Mouse (Mus musculus) lung, postnatal 4 days (tissue): ENCODE measurements around the gene Nhlh2.

Source experiments
- DNase-seq, 2 experiments: peaks; one replicate each; pipeline ENCODE4 v3.0.0; 2021

The Nhlh2 gene

DNA sequence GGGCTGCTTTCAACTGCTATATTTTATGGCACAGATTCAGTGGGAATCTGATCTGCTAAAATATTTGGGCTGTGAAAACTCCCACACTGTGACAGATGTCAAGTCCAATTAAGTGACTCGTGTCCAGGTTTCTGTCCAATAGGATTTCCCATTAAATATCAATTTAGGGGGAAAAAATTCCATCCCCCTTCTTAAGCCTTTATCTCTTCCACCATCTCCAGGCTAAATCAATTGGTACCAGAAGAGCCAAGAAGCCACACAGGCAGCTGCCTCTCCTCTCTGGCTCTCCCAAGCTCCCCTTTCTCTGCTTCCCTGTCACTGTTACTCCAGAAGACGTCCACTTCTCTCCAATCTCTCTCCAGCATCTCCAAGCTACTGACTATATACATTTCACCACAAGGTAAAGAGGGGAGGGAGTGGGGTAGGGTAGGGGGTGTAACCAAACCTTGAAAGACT, at the start of gene Nhlh2:
Gene Nhlh2, plus strand, starts transcription at position 151 of the 456 bp plus-strand sequence.
- no peak for DNase-seq

GRCm38 (mm10) chr3:101961146-101961835, 48.6 kb upstream of the Nhlh2 start:
- no peak for DNase-seq

DNA sequence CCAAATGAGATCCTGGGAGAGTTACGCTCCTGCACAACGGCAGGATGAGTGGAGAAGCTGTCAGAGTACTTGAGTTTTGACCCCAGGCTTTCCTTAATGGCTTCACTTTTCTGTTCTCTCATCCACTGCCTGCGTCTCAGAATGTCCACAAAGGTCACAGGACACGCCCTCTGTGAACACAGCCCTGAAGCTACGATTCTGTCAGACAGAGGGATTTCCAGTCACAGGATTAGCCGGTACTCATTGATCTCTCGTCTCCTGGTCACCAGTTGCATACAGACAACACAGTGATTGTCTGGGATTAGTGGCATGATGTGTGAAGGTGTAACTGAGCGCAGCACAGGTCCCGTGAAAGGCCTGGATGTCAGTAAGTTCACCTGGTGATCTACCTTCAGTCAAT, 46.4 kb upstream of the Nhlh2 start:
- DNase-seq, result no peak

DNA sequence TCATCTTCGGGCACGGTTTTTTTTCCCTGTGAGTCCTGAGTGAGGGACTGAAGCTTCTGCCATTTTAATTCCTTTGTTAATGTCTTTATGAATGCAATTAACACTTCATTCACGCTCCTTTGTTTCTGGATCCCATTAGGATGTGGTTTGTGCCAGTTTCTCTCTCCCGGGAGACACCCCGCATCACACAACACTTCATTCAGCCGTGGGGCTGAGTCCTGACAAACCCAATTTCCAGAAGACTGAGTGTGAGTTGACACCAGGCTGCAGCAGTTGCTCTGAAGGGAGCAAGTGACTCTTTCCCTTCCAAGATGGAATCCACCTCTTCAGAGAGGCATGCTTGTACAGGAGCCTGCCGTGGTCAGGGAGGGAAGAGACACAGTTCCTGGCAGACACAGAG, 45.5 kb upstream of the Nhlh2 start:
- DNase-seq, result peak in 1 of 2 experiments; percentile 59

- no peak for DNase-seq
Observed at GRCm38 (mm10) chr3:101966825-101967558, 42.9 kb upstream of the Nhlh2 start.

- no peak for DNase-seq
Observed at GRCm38 (mm10) chr3:101975337-101975736, 34.5 kb upstream of the Nhlh2 start.

DNA sequence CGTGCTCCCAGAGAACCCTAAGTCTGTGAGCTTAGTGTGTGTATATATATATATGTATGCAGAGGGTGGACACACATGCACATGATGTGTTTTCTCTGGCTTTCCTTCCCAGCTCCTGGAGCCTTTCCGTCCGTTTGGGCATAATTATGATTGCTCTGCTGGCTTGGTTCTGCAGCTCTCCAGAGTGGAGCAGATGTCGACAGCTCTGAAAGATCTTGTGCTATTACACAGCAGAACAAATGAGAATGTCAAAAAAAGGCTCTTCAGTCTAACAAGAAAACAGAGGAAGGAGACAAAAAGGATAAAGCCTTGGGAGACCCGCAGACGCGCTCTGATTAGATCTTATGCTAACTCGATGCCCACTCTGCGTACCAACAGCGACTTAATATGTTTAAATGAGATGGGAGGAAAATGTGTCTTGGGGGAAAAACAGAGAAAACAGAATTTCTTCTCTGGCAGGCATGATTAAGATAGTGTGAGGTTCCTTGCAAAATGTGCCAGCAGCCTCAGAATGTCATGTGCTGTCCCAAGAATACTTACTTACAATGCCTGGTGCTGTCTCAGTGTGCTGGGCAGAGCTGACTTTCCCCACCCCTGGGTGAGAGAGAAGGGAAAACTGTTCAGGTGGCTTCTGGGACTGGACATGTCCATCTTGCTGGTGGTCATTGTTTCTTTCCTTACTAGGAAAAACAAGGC, 31.4 kb upstream of the Nhlh2 start:
- no peak for DNase-seq

DNA sequence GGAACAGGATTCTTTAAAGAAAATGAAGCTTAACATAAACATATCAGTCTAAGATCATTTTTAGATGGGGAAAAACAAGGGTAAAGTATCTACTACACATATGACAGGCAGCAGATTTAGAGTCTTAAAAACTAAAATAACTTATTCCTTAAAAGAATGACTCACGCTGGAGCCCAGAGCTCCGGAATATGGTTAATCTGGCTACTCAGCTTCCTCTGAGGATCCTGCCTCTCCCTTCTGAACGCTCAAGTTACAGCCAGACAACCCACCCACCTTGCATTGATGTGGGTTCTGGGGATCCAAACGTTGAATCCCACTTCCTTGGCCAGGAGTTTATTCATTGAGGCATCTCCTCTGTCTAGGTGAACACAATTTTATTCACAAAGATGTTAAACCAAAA, 26.0 kb upstream of the Nhlh2 start:
- DNase-seq, result no peak

DNA sequence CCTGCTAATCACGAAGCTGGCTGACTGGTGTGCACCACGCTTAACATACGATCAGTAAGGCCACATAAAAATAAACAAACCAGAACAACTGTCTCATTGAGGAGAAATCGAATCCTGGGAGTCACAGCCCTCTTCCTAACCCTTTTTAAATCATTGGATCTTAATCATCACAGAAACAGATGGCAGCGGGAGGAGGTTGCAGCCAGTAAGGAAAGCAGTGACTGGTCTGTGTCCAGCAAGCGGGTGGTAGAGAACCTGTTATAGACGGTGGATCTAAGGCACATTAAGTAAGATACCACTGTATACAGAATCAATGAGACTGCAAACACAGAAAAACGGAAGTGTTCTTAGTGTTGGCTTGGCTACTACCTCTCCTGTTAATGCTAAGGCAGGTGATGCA, 24.2 kb upstream of the Nhlh2 start:
- no peak for DNase-seq

DNA sequence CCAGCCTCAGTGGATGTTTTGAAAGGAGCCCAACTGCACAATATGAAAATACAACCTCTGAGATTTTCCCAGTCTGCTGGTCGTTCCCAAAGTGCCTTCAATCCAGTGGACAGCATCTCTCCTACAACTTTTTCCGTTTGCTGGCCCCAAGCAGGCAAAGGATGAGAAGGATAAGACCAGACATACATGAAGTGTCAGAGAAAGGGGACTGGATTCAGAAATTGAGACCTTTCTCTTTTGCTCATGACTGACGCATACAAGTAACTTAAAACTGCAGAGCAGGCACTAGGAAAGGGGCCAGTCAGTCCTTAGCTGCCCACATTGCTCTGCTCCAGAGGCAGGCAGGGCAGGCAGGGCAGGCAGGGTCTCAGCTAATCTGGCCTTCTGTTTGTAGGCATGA, 19.7 kb upstream of the Nhlh2 start:
- DNase-seq, result no peak

DNA sequence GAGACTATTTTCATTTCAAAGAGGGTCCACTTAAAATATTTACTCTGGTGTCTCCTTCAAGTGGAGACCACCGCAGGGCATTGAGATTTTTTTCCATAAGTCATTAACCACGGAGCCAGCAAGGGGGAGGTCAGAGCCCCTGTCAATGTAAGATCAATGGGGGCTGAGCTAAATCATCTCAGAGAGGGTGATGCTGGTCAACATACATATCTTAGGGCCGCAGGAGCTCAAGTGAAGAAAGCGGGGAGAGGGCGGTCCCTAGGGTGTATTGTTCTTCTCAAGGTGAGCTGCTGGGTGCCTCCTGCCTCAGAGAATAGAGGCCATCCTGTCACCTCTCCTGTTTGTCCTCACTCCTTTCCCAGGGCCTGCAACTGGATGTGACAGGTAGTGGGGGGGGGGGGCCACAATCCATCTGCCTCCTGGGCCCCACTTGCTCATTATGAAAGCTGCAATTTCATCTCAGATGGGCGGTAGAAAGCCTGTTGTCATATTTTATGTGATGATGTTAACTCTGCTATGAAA, 18.8 kb upstream of the Nhlh2 start:
- no peak for DNase-seq

DNA sequence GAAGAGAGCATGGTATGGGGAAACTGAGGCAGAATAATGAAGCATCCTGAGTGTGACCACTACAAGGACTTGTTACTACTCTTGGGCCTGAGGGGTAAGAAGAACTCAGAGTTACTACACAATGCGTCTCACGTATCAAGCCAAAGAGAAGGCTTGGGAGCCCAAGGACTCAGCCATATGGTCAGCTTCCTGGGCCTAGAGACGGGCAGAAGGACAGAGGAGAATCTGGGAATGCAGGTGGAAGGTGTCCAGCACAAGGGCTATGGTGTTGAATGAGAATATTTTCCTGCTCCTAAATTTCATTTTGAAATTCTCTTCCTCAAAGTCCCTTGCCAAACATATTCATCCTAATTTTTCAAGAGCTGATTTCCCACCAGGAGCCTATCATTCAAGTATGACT, 12.0 kb upstream of the Nhlh2 start:
- no peak for DNase-seq

DNA sequence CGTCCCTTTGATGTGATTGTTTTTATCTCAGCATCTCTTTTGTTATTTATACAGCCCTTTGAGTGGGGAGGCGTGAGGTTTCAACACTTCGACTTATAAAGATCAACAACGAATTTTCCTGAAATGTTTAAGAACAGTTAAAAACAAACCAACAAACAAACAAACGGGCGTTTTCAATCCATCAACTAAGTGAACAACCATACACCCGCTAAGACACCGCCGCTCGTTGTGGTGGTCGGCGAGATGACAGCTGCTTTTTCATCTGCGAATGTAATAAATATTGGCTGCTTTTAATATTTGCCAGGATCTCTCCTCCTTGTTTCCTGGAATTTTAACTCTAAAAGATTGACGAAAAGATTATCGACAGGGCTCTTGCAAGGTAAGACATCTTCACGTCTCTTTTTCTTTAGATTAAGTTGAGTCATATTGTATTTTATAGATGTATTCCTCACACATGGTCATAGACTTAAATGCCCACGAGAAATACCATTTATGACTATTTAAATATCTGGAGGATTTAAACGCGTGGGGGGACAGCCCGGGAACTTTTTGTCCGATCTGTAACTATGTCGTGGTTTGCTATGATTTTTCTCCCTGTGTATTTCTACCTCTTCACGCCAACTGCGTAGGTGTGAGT, 923 bp downstream of the Nhlh2 start:
- DNase-seq, result no peak

GRCm38 (mm10) chr3:102011318-102012075, 1.6 kb downstream of the Nhlh2 start:
- peak; percentile 6 to 23 for DNase-seq

- no peak for DNase-seq
Observed at GRCm38 (mm10) chr3:102012076-102012610, 2.3 kb downstream of the Nhlh2 start.

- DNase-seq, result peak in 1 of 2 experiments; percentile 32
Observed at GRCm38 (mm10) chr3:102012611-102013211, 2.8 kb downstream of the Nhlh2 start.

- no peak for DNase-seq
Observed at GRCm38 (mm10) chr3:102020604-102021003, 10.7 kb downstream of the Nhlh2 start.

GRCm38 (mm10) chr3:102022721-102023120, 12.8 kb downstream of the Nhlh2 start:
- DNase-seq, result no peak

- no peak for DNase-seq
Observed at GRCm38 (mm10) chr3:102023337-102023736, 13.5 kb downstream of the Nhlh2 start.

GRCm38 (mm10) chr3:102023829-102024228, 14.0 kb downstream of the Nhlh2 start:
- no peak for DNase-seq

DNA sequence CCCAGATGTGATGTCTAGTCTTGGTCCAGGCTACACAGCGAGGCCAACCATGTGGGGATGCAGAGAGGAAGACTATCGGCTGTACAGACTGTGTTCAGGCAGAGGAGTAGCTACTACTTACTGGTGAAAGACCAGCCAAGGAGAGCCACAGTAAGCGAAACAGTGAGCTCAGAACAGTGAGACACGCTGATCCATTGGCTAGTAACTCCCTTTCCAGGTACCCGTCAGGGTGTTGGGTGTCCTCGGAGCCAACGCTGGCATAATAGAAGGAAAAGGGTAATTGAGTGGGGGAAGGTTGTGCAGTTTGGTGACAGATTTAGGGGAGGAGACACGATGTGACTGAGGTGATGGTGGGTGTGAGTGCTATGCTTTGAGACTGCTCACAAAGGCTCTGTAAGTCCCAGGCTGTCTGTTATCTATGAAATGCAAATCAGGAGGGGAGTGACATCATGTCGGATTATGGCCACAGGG, 15.1 kb downstream of the Nhlh2 start:
- DNase-seq, result no peak
